Mouse (Mus musculus) lung, embryonic 15.5 days (tissue): Measurements from ENCODE around the gene Smco3. TPM values are rescaled to one million over a fixed set of nuclear protein-coding genes. Genes with fewer than 3 reads are reported as not detected.

Experiments
- ATAC-seq: fragments of 200-750 bp; cut with Nextera tagmentation; 2 replicates; pipeline ENCODE4 v1.8.0; 2017; ENCODE audit warnings: moderate number of reproducible peaks, borderline replicate concordance; ENCODE audit not compliant: low FRiP score, low TSS enrichment; ENCODE audit errors: extremely low read depth
- H3K27ac ChIP-seq: fragments of 300-500 bp; sonication (generic); 2 replicates; pipeline ENCODE4 v1.5.1; 2015; ENCODE audit warnings: moderate library complexity, mild to moderate bottlenecking, inconsistent platforms
- H3K27me3 ChIP-seq: fragments of 300-500 bp; sonication (generic); 2 replicates; pipeline ENCODE4 v1.6.1; 2015; ENCODE audit warnings: inconsistent platforms
- H3K36me3 ChIP-seq: fragments of 300-500 bp; sonication (generic); 2 replicates; pipeline ENCODE4 v1.6.1; 2015; ENCODE audit warnings: inconsistent platforms
- H3K4me1 ChIP-seq: fragments of 300-500 bp; sonication (generic); 2 replicates; pipeline ENCODE4 v1.6.1; 2015; ENCODE audit warnings: inconsistent platforms
- H3K4me2 ChIP-seq: fragments of 300-500 bp; sonication (generic); 2 replicates; pipeline ENCODE4 v1.6.1; 2015; ENCODE audit warnings: inconsistent platforms, mild to moderate bottlenecking, moderate library complexity
- H3K4me3 ChIP-seq: fragments of 300-500 bp; sonication (generic); 2 replicates; pipeline ENCODE4 v1.5.1; 2015; ENCODE audit warnings: mild to moderate bottlenecking, inconsistent platforms
- H3K9ac ChIP-seq: fragments of 300-500 bp; sonication (generic); 2 replicates; pipeline ENCODE4 v1.6.1; 2015; ENCODE audit warnings: inconsistent platforms
- H3K9me3 ChIP-seq: fragments of 300-500 bp; sonication (generic); 2 replicates; pipeline ENCODE4 v1.6.1; 2016; ENCODE audit warnings: inconsistent platforms
- WGBS: fragments of 180-500 bp; shearing (Covaris S2); methylation state at CpG from one replicate; pipeline ENCODE4 v1.1.7; 2015; 5-methylcytosine and 5-hydroxymethylcytosine counted together
- polyA plus RNA-seq: library from polyadenylated mRNA; unstranded; fragments of >200 nt; fragmentation: Nextera tagmentation; extraction: Ambion mirVana; gene quantifications from 2 replicates; pipeline ENCODE4 v1.2.1, GENCODE M21; 2015

Gene Smco3
- polyA plus RNA-seq, 1 experiment from 2014 or later = 2.9 TPM

DNA sequence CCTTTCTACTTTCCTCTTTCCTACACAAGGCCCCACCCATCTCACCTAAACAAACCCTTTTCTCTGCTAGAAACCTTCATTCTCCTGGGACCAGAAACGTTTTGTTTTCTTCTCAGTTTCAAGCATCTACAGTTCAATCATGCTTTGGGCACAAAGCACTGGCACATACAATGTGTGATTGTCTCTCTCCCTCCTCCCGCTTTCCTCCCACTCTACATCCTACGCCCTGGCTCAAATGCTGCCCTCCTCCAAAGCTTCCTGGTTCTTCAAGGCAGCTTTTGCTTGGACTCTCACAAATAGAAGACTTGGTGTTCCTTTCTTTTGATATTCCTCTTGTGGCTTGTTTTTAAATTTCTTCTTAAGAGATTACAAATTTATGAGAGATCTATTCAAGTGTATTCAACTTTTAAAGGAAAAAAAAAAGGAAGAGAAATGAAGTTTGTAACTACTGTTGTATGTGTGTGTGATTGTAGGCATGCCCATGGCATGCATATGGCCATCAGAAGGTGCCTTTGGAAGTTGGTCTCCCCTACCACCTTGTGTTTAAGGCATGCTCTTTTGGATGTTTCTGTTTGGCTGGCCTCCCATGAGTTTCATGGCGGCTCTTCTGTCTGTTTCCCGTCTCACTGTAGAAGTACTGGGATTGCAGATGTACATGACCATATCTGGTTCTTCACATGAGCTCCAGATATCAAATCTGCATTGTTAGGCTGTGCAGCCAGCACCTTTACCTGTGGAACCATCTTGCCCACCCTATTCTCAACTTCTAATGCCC, 10.6 kb upstream of the Smco3 start:
- Histone ChIP-seq H3K4me3 (no peak overlapping the region), H3K4me1 (no peaks in the 10 kb centered on the region), H3K27ac (no peak overlapping the region), H3K9ac (no peak overlapping the region), H3K9me3 (no peaks in the 10 kb centered on the region), H3K27me3 (no peaks in the 10 kb centered on the region; the same call in 1 of the 2 replicates), H3K4me2 (no peak overlapping the region), H3K36me3 (no peaks in the 10 kb centered on the region)
- ATAC-seq = no peak
- 67% methylated on average over 5 of the region's 5 CpGs for WGBS

DNA sequence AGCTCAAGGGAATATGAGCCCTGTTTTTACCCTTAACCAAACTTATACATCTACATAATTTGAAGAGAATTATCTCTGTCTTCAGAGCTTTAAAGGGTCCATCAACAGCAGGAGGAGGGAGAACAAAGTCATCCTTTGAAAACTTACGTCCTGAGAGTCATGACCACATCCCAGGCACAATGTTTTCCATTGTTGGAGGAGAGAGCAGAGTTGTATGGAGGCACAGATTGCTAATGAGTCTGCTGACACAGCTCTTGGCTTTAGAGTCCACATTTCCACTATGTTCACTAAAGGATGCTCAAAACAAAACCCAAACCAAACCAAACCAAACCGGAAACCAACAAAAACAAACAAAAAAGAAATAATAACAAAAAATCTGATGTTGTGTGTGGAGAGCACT, 9.7 kb upstream of the Smco3 start:
- no peak for ATAC-seq
- H3K4me3 ChIP-seq = no peak overlapping the region
- H3K27ac ChIP-seq = no peak overlapping the region
- no peaks in the 10 kb centered on the region for H3K9me3 ChIP-seq
- H3K36me3 ChIP-seq = no peaks in the 10 kb centered on the region
- WGBS = 57% methylated on average over 2 of the region's 2 CpGs
- no peak overlapping the region for H3K9ac ChIP-seq
- H3K27me3 ChIP-seq = no peaks in the 10 kb centered on the region; the same call in 1 of the 2 replicates
- H3K4me1 ChIP-seq = no peaks in the 10 kb centered on the region
- H3K4me2 ChIP-seq = no peak overlapping the region

DNA sequence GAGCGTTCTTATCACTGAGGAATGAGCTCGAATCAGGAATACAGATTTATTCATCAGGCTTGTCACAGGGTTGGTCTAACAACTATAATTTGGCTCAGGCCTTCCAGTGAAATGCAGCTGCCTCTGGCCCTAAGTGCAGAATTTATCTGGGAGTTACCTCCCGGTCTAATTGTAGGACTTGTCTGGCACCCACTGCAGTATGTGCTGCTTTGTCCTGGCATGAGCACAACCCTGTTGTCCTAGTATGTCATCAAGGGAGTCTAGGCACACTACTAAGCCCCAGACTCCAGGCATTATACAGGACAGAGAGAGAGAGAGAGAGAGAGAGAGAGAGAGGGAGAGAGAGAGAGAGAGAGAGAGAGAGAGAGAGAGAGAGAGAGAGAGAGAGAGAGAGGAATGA, 2.1 kb upstream of the Smco3 start:
- Histone ChIP-seq H3K9me3 (no peaks in the 10 kb centered on the region), H3K27me3 (peaks cover 5% of the 10 kb centered on the region; the same call in 1 of the 2 replicates), H3K36me3 (no peaks in the 10 kb centered on the region), H3K4me2 (no peak overlapping the region), H3K9ac (no peak overlapping the region), H3K4me1 (no peaks in the 10 kb centered on the region), H3K27ac (no peak overlapping the region), H3K4me3 (no peak overlapping the region)
- no peak for ATAC-seq
- 77% methylated on average over 3 of the region's 3 CpGs for WGBS

DNA sequence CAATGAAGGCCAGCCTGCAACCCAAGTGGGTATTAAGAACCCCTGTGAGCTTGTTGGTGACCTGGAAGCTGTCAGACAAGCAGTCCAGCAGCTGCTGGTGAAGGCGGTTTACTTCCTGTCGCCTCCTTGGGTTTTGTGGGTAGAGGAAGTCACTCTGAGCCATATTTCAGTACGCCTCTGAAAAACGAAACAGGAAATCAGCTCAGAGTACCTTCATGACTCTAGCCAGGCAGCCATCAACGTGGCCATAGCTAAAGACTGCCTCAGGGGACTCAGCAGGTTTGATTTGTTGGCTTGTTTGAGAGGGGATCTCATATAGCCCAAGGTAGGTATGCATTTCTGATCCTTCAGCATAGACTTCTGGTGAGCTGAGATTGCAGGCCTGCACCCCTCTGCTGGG, 3.5 kb downstream of the Smco3 start:
- ATAC-seq = no peak
- Histone ChIP-seq H3K9ac (no peak overlapping the region), H3K4me1 (peaks cover 8% of the 10 kb centered on the region; the same call in 1 of the 2 replicates), H3K36me3 (no peaks in the 10 kb centered on the region), H3K4me2 (no peak overlapping the region), H3K27me3 (0 out of 2 replicates have a peak, but pooled peaks cover 5% of the 10 kb centered on the region), H3K27ac (no peak overlapping the region), H3K9me3 (no peaks in the 10 kb centered on the region), H3K4me3 (no peak overlapping the region)
- WGBS = 60% methylated on average over 5 of the region's 5 CpGs

DNA sequence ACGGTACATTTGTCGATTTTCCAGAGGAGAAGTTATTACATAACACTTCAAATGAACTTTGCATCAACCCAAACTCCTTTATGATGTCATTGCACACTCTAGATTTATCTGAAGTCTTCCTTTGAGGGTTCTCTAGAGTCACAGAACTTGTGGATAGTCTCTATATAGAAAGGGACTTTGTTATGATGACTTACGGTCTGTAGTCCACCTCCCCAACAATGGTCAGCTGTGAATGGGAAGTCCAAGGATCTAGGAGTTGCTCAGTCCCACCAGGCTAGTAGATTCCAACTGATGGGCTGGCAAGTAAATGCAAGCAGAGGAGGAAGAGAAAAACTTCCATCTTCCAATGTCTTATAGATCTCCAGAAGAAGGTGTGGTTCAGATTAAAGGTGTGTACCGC, 6.6 kb downstream of the Smco3 start:
- no peak for ATAC-seq
- H3K27ac ChIP-seq = peak overlapping the region; percentile 64
- H3K9me3 ChIP-seq = no peaks in the 10 kb centered on the region
- peak overlapping the region; percentile 57 for H3K4me2 ChIP-seq
- no peaks in the 10 kb centered on the region for H3K27me3 ChIP-seq
- peaks cover 13% of the 10 kb centered on the region; the same call in 1 of the 2 replicates for H3K4me1 ChIP-seq
- H3K9ac ChIP-seq = peak overlapping the region; percentile 31; the same call in 1 of the 2 replicates
- H3K4me3 ChIP-seq = peak overlapping the region; percentile 99
- H3K36me3 ChIP-seq = peaks cover 19% of the 10 kb centered on the region
- WGBS = 34% methylated on average over 4 of the region's 4 CpGs

DNA sequence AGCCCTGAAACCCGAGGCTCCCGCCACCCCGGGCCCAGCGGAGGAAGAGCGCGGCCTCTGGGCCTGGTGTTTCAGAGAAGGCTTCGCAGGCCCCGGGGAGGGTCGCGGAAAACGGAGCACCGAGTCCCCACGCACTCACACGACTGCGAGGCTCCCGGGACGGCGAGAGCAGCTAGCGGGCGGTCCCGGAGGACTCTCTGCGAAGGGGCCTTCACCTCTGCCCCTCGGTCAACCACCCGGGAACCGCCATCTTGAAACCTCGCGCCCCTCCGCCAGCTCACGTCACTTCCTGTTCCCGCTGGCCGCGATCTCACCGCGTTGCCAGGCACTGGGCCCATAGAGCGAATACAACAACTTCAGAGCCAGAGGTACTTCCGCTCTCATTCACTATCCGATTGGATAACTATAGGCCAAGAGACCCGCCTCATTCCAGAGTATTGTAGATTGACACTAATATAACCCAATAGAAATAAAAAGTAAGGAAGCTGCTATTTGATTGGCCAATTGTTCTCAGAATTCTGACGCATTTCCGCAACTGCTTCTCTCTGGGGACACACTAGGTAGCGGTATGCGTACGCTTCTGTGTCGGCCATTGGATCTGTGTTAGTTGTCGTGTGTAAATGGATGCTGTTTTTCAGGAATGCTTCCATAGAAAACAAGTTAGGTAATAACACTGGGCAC, 7.2 kb downstream of the Smco3 start, which contains the start of gene Wbp11:
Gene Wbp11 (minus strand): TSS at position 353 of the 681 bp plus-strand sequence.
- peaks cover 13% of the 10 kb centered on the region; the same call in 1 of the 2 replicates for H3K4me1 ChIP-seq

DNA sequence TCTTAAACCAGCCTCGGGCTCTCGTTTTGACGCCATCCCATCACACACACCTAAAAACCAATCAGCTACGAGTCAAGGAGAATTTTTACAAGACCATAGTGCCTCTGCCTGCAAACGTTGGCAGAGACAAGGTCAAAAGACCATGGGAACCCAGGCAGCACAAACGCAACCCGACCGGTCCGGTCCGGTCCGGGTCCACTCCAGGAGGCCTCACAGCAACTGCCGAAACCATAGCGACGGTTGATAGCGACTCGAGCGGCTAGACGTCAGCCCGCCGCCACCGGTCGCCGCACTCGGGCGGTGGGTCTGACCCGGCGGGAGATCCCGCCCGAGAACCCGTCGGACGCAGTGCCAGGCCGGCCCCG, 7.8 kb downstream of the Smco3 start, which contains the start of gene BC049715:
Gene BC049715 (plus strand): TSS at position 111 of the 365 bp plus-strand sequence.
- no peak for ATAC-seq
- Histone ChIP-seq H3K4me2 (peak within 1 kb of the TSS; percentile 70), H3K27ac (peak within 1 kb of the TSS; percentile 80), H3K9ac (peak within 1 kb of the TSS; percentile 100), H3K27me3 (no peaks in the 10 kb centered on the region), H3K4me1 (peaks cover 13% of the 10 kb centered on the region; the same call in 1 of the 2 replicates), H3K9me3 (no peaks in the 10 kb centered on the region), H3K36me3 (peaks cover 27% of the 10 kb centered on the region), H3K4me3 (peak within 1 kb of the TSS; percentile 99)
- under 1% methylated on average over 34 of the region's 34 CpGs for WGBS

More for the DNA sequence above, 7.2 kb downstream of the Smco3 start, which contains the start of gene Wbp11:
- peaks cover 21% of the 10 kb centered on the region for H3K36me3 ChIP-seq
- under 1% methylated on average over 45 of the region's 45 CpGs for WGBS
- peak within 1 kb of the TSS; percentile 80 for H3K27ac ChIP-seq
- no peaks in the 10 kb centered on the region for H3K9me3 ChIP-seq
- peak within 1 kb of the TSS; percentile 99 for H3K4me3 ChIP-seq
- peak; percentile 100 for ATAC-seq
- peak within 1 kb of the TSS; percentile 70 for H3K4me2 ChIP-seq
- H3K27me3 ChIP-seq = no peaks in the 10 kb centered on the region
- peak within 1 kb of the TSS; percentile 100 for H3K9ac ChIP-seq

DNA sequence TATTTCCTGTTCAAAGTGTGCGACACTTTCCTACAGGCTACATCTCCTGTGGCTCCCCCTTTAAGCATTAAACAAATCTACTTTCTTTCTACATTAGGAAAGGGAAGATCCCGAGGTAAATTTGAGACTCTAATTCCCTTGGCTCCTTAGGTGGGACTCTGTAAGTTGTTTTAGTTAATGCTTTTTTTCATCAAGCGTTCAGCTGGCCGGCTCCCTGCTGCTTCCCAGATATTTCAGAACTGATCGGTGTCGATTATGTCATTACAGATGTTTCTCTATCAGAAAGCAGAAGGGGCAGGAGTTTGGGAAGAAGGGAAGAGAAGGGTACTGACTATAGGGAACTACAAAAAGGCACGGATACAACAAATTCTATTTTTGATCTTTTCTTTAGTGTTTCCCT, 8.1 kb downstream of the Smco3 start:
- ATAC-seq = no peak
- Histone ChIP-seq H3K4me1 (peaks cover 13% of the 10 kb centered on the region; the same call in 1 of the 2 replicates), H3K9me3 (no peaks in the 10 kb centered on the region), H3K27ac (peak overlapping the region; percentile 80; the same call in 1 of the 2 replicates), H3K4me3 (peak overlapping the region; percentile 99), H3K9ac (peak overlapping the region; percentile 100), H3K27me3 (no peaks in the 10 kb centered on the region), H3K4me2 (peak overlapping the region; percentile 70), H3K36me3 (peaks cover 30% of the 10 kb centered on the region)
- 11% methylated on average over 7 of the region's 7 CpGs for WGBS

DNA sequence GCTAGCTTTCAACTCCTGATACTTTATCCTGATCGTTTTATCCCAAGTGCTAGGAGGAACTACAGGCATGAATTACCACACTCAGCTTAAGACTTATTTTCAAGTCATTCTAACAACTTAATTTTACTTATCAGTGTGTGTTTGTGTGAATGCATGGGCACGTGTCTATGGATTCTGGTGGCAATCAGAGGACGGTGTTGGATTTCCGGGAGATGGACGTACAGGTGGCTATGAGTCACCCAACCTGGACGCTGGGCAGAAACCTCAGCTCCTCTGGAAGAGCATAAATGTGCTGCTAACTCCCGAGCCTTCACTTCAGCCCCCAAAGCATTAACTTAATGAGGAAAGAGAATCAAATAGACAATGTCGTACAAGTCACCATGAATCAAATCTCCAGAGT, 10.3 kb downstream of the Smco3 start:
- Histone ChIP-seq H3K4me3 (no peak overlapping the region), H3K9me3 (no peaks in the 10 kb centered on the region)
- no peak for ATAC-seq

DNA sequence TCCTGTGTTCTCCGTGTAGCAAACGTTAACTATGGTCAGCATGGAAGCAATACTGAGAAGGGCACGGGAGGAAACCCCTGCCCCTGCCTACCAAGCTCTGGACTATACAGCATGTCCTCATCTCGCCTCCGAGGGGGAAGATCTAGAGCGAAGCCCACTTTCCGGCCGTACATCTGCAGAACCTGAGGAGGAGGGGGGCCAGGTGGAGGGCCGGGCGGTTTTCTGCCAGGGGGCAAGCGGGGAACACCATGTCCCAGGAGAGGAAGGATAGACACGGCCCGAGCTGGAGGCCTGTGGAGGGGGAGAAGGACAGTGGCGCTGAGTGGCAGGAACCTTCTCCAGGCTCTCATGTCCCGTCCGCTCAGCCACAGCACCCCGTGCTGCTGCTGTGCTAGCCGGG, 14.2 kb downstream of the Smco3 start:
- no peaks in the 10 kb centered on the region for H3K9me3 ChIP-seq
- no peak overlapping the region for H3K9ac ChIP-seq
- no peak for ATAC-seq
- peaks cover 89% of the 10 kb centered on the region for H3K36me3 ChIP-seq
- 94% methylated on average over 18 of the region's 18 CpGs for WGBS
- H3K27ac ChIP-seq = no peak overlapping the region
- H3K4me2 ChIP-seq = no peak overlapping the region
- no peak overlapping the region for H3K4me3 ChIP-seq
- no peaks in the 10 kb centered on the region for H3K4me1 ChIP-seq
- no peaks in the 10 kb centered on the region for H3K27me3 ChIP-seq

More for the DNA sequence above, 10.3 kb downstream of the Smco3 start:
- Histone ChIP-seq H3K4me1 (peaks cover 13% of the 10 kb centered on the region; the same call in 1 of the 2 replicates), H3K27ac (no peak overlapping the region), H3K27me3 (no peaks in the 10 kb centered on the region), H3K4me2 (no peak overlapping the region), H3K9ac (no peak overlapping the region), H3K36me3 (peaks cover 52% of the 10 kb centered on the region)
- WGBS = 90% methylated on average over 8 of the region's 8 CpGs

DNA sequence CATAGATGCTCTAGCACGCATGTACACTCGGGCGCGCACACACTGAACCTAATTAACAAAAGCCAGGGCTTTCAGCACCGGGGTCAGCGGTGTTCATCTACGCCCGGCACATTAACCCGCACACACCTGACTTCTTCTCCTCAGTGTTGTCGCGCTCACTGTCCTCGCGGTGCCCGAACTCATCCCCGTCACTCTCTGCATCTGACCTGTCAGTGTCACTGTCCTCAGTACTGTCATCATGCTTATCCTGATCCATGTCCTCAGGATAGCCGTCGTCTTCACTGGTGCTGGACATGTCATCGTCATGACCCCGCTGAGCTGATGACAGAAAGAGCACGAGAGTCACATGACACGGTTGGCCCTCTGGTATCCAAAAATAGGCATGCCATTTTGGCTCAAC, 14.9 kb downstream of the Smco3 start:
- no peak for ATAC-seq
- H3K27ac ChIP-seq = no peak overlapping the region

DNA sequence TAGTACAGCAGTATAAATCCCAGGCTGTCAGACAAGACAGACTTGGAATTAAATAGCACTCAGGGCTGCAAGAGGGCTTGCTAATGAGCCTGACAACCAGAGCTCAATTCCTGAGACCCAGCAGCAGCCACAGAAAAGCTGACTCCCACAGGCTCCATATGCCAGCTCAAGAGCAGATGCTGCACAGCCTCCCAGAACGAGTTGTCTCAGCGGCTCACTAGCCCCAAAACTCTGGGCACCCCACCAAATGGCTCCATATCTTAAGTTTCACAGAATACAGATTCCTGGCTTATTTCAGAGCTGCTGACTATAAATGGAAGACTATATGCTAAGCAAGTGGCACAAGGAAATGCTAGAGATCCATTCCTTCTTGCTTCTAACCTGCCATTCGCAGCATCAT, 17.7 kb downstream of the Smco3 start:
- Histone ChIP-seq H3K27me3 (no peaks in the 10 kb centered on the region), H3K4me3 (no peak overlapping the region), H3K4me1 (no peaks in the 10 kb centered on the region), H3K27ac (no peak overlapping the region), H3K4me2 (no peak overlapping the region), H3K36me3 (peaks cover 94% of the 10 kb centered on the region), H3K9ac (no peak overlapping the region), H3K9me3 (no peaks in the 10 kb centered on the region)
- 89% methylated on average over 3 of the region's 3 CpGs for WGBS
- ATAC-seq = no peak

More for the DNA sequence above, 14.9 kb downstream of the Smco3 start:
- no peak overlapping the region for H3K4me3 ChIP-seq
- peaks cover 91% of the 10 kb centered on the region for H3K36me3 ChIP-seq
- 93% methylated on average over 21 of the region's 21 CpGs for WGBS
- no peak overlapping the region for H3K9ac ChIP-seq
- H3K4me1 ChIP-seq = no peaks in the 10 kb centered on the region
- H3K9me3 ChIP-seq = no peaks in the 10 kb centered on the region
- no peaks in the 10 kb centered on the region for H3K27me3 ChIP-seq
- no peak overlapping the region for H3K4me2 ChIP-seq
